Mouse (Mus musculus) left cerebral cortex, postnatal 4 days (tissue): ENCODE measurements around the gene Pheta1. TPM values are rescaled to one million over a fixed set of nuclear protein-coding genes. Genes with fewer than 3 reads are reported as not detected.
A peak's percentile ranks its signal among the peaks of the same experiment; 100 is the strongest.

Source experiments
- DNase-seq: peaks from one replicate; pipeline ENCODE4 v3.0.0-alpha.2; 2022
- intact Hi-C: fragments of 180-260 bp; cut with DNase I; formaldehyde crosslinking; loops from one replicate; pipeline ENCODE4 v1.15.1; 2025
- total RNA-seq, 2 experiments: library from RNA; stranded (reverse); gene quantifications; 2 replicates each; pipeline ENCODE4 v1.2.3; 2021

Gene Pheta1
- 10 to 100 TPM; 19.4 to 19.9 TPM for total RNA-seq

- intact Hi-C loops, result no loop called here
- peak; percentile 96 for DNase-seq
Observed at GRCm38 (mm10) chr5:121848743-121849142, at the start of gene Pheta1. Gene Pheta1 (plus strand): TSS chr5:121848984.

DNA sequence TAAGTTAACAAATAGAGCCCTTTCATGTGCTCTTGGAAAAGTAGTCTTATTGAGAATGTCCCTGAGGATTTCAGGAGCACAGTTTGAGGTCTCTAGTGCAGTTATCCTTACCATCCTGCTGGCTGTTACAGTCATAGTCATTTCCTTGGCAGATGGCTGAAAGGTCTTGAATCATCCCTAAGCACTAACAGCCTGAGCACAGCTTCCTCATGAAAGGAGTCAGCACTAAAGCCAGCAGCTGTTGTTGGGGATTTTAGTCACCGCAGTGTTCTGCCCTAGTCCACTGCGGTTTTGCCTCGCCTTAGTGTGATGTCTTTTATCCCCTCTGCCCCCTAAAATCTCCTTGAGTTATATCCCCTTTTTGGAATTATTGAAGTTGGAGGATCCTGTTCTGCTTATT lies 41.6 kb upstream of the Pheta1 start:
- DNase-seq, result no peak
- intact Hi-C loops, result no loop called here

DNA sequence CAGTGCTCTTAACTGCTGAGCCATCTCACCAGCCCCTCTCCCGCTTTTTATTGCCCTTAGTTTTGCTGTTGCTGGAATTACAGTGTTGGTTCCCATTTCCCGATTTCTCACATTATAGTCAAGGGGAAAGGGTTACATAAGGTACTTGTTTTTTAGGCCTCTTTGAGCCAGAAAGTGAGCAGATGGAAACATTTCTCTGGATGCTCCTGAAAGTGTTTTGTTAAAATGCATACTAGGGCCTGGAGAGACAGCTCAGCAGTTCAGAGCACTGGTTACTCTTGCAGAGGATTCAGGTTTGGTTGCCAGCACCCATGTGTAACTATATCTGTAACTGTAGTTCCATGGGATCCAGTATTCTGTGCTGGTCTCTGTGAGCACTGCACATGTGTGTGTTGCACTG lies 40.6 kb upstream of the Pheta1 start:
- DNase-seq, result no peak
- intact Hi-C loops, result no loop called here

DNA sequence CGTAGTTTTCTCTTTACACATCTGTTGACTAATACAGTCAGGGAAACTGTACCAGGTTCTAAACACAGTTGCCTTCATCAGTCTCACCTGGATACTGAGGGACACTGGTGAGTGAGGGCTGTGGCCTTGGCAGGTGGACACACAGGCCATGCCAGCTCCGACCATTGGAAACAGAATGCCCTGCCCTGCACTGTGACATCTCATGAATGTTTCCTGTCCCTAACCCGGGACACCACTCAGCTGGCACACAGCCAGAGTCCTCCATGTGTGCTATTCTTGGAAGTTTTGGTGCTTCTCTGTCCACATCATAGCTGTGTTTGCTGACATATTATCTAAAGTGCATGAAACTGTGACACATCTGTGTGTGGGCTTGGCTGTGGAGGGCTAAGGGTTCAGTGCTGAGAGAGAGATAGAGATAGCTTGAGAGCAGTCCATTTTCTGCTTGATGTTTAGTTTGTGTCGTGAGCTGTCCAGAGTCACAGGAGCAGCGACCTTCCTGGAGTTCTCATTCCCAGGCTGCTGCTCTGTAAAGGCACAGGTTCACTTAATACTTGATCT lies 39.0 kb upstream of the Pheta1 start:
- intact Hi-C loops, result no loop called here
- no peak for DNase-seq

DNA sequence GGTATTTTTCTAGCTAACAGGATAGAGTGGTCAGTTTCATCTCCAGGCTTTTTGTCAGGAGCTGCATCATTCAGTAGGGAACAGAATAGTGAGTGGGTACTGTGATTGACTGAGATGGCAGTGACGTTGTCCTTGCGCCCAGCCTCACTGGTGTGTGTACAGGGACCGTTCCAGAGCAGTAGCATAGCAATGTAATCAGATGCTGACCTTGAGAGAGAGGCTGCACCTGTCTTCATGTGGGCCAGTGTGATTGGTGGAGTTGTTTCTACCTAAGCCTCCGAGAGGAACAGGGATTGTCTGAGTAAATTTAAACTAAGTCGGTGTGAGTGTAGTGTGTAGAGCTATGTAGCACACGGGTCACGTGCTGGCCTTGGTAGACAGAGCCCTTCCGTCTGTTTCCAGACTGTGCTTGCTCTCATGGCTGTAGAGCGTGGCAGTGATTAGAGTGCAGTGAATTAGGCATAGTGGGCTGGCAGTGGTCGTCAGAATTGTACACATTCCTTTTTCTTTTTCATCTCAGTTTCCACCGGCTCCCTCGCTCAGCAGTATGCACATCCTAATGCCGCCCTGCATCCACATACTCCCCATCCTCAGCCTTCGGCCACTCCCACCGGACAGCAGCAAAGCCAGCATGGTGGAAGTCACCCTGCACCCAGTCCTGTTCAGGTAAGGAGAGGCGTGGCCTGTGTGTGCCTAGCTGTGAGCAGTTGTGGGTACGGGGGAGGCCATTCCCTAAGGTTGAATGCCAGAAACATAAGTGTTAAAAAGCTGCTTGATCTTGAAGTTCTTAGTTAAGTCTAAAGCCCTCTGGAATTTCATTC lies 38.2 kb upstream of the Pheta1 start:
- no peak for DNase-seq
- intact Hi-C loops, result no loop called here

DNA sequence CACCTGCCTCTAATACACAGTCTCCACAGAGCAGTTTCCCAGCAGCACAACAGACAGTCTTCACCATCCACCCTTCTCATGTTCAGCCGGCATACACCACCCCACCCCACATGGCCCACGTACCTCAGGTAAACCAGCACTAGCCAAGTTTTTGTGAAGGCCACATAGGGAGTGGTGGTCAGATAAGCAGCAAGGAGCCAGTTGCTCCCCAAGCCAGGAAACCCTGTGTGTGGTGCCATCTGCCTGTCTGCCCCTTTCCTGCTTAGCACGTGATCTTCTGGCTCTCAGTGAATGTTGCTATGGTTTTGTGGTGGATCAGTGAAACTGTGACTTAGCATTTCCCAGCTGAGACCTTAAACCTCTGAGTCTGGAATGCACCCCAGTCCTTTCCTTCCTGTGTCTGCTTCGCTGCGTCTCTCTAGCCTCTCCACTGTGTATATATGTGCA lies 37.3 kb upstream of the Pheta1 start:
- DNase-seq, result no peak
- intact Hi-C loops, result no loop called here

DNA sequence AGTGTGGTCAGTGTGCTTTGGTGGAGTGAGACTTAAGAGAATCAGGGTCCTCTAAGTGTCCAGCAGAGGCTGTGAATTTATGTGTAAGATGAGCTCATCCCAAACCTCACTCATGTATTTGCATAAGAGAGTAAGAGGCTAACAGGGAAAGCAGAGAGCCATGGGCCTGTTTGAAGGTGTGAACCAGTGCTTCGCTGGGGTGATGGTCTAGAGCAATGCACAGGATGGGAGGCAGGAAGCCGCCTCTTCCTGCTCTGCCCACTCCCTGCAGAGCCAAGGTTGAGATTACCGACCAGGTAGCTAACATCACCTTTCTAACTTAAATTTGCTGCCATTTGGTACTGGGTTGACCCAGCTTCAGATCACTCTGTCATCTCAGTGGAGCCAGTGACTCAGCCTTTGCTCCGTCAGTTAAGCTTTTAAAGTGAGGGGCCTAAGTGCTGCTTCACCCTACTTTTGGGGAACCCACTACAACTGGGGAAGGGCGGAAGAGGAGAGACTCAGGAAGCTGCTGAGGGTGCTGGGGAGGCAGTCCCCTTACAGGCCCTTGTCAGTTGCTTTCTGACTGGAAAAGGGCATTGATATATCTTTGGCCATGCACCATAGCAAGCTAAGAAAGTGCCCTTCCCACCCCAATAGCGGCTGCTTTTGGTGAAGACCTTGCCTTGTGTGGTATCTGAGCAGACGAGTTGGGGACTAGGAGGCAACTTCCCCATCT lies 36.1 kb upstream of the Pheta1 start:
- DNase-seq, result no peak
- intact Hi-C loops, result no loop called here

GRCm38 (mm10) chr5:121813744-121814143 lies 35.0 kb upstream of the Pheta1 start:
- intact Hi-C loops, result no loop called here
- no peak for DNase-seq

DNA sequence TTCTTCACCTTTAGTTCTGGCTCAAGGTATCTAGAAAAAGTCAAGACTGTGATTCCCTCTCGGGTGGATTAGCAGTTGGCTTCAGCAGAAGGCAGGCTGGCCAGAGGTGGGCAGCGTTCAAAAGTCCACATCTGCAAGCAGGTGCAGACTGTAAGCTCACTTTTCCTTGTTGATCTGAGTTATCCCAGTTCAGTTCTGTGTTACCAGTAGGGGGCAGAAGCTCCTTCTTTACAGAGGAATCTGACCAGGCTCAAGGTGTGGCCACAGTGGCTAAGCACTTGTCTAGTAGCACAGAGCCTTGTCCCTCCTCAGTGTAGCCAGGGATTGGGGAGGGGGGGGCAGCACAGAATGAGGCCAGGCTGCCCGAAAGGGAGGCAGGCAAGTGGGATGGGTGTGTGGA lies 33.7 kb upstream of the Pheta1 start:
- intact Hi-C loops, result no loop called here
- DNase-seq, result peak; percentile 59

DNA sequence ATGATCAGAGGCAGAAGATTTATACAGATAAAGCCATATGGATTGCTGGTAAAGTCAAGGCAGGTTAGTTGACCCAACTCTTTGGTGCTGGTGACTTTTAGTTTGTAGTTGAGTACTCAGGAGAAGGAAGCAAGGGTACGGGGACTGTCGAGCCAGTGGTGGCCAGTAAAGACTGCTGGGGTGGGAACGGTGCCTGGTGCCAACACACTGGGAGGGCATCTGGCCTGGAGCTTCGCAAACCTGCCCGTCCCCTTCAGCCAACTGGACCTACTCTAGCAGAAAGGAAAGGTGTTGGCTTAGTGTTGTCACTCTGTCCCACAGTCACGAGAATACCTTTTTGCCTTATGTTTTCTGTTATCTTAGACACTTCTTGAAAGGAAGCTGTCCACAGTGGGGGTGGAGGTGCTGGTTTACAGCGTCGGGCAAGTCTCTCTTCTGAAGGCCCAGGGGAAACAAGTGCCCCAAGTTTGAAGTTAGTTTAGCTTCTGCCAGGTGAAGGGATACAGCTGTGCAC lies 32.9 kb upstream of the Pheta1 start:
- intact Hi-C loops, result no loop called here
- DNase-seq, result no peak

GRCm38 (mm10) chr5:121816611-121817010 lies 32.2 kb upstream of the Pheta1 start:
- intact Hi-C loops, result no loop called here
- no peak for DNase-seq

DNA sequence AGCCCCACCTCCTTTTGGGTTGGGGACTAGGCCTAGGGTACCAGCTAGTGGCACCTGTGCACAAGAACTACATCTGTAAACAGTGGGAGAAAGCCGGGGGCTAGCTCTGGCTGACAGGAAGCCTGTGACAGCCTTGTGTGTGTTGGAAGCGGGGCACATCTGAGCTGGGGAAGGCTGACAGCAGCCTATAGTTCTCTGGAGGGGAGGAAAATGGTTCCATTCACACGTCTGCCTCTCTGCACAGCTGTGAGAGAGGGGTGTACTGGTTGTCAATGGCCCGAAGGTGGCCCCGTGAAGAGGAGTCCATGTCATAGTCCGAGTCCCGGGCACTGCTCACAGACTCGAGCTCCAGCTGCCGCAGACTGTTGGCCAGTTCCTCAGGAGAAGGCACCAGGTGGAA lies 31.2 kb upstream of the Pheta1 start:
- intact Hi-C loops, result no loop called here
- no peak for DNase-seq

DNA sequence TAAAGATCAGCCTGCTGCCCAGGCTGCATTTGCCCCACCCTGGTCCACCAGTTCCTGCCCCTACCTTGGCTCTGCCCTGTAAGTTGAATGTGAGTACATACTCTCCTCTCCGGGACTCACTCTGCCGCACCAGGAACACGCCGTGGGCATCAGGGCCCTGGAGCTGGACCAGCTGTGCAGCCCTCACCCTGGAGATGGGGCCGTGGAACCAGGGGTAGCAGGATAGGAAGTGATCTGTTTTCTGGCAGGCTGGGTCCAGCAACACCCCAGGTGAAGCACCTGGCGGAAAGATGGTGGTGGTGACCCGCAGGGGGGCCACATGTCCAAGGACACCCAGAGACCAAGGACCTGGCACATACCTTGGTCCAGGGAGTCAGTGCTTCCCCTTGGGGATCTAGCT lies 30.4 kb upstream of the Pheta1 start:
- DNase-seq, result no peak
- intact Hi-C loops, result no loop called here

DNA sequence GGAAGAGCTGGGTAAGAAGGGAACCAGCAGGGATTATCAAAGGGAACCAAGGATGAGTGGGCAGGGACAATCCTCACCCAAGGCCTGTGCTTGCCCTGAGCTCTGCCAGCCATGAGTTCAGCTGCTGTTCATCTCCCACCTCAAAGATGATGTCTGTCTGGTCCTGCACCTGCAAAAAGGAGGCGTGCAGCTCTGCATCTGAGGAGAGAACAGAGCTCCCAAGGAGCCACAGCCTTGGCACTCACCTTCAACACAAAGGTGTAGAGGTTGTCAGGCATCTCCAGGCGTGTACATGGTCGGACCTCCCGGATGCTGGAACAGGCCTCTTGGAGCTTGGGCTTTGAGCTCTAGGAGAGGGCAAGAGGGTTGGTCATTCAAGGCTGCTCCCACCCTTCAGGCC lies 29.9 kb upstream of the Pheta1 start:
- intact Hi-C loops, result no loop called here
- DNase-seq, result no peak

GRCm38 (mm10) chr5:121819559-121819958 lies 29.2 kb upstream of the Pheta1 start:
- intact Hi-C loops, result no loop called here
- no peak for DNase-seq

DNA sequence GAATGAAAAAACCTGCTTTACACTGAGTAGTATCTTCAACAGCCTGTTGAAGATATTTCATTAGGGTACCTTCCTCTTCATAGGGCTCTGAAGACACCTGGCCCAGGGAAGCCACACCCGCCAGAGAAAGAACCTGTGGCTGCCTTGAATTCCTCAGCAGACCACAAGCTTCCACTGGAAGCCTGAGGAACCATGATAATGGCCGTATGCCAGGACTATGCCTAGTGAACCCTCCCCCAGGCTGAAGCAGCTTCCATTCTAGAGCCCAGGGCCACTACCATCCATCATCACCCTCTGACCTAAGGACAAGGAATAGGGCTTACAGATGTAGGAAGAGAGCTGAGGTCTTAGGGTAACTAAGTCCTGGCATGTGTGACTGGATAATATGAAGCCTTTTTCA lies 28.6 kb upstream of the Pheta1 start:
- DNase-seq, result no peak
- intact Hi-C loops, result no loop called here

DNA sequence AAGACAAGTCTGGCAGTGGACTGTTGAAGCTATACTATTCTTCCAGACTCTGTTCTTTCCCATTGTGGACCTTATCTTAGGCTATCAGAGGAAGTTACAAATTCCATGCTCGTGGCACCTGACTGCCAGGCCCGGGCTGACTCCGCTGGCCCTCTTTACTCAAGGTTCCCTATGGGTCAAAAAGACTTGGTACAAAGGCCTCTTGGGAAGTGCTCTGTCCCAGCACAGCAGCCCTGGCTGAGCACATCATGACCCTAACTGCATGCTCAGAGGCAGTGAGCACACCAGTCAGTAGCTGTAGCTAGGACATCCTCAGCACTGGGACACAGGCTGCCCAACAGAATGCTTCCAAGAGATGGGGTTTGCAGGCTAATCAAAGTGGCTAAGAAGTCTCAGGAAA lies 28.1 kb upstream of the Pheta1 start:
- DNase-seq, result no peak
- intact Hi-C loops, result no loop called here

GRCm38 (mm10) chr5:121821116-121821515 lies 27.7 kb upstream of the Pheta1 start:
- intact Hi-C loops, result no loop called here
- no peak for DNase-seq

- intact Hi-C loops, result no loop called here
Observed at GRCm38 (mm10) chr5:121821552-121821951, 27.2 kb upstream of the Pheta1 start.

DNA sequence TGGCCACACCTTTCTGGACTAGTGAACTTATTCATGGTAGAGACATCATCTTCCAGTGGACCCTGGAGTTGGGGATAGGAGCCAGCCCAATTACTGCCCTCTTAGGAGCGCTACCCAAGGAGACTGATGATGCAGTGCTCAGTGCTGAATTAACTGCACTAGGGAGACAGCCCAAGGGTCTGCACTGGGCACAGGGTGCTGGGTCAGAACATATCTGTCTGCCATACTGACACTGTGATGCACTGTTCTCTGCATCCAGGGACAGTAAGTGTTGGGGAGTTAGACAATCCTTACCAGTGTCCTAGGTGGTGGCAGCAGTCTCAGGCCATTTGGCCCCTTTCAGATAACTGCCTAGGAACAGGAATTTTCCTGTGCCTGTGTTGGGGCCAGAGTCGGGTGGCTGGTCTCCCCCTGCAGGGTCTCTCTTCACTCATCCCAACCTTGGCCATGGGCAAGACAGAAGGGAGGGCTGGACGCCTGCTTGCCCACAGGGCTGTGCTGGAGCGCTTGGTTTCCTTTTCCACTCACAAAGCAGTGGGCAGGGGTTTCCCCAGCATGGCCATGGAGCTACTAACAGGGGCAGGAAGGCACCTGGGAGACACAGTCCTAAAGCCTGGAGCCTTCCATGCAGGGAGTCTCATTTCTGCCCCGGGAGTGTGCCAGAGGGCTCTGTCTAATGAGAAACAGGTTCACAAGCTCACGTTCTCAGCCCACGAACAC lies 25.8 kb upstream of the Pheta1 start:
- no peak for DNase-seq
- intact Hi-C loops, result no loop called here

More at GRCm38 (mm10) chr5:121821552-121821951, 27.2 kb upstream of the Pheta1 start:
- no peak for DNase-seq

GRCm38 (mm10) chr5:121823668-121824067 lies 25.1 kb upstream of the Pheta1 start:
- no peak for DNase-seq
- intact Hi-C loops, result no loop called here
